Mouse (Mus musculus): ENCODE measurements around the gene Ppp1cb. TPM values are rescaled to one million over a fixed set of nuclear protein-coding genes. Genes with fewer than 3 reads are reported as not detected.
A peak's percentile ranks its signal among the peaks of the same experiment; 100 is the strongest.

Ppp1cb gene
- polyA plus RNA-seq, 1 experiment from 2014 or later, result 194 TPM

- TF ChIP-seq CTCF (IDR thresholded peaks at IDR 0.05; ENCODE audit: low read depth), result no peak
Measured at GRCm38 (mm10) chr5:32549449-32549848, 90.8 kb downstream of the Ppp1cb start.

GRCm38 (mm10) chr5:32564697-32565096 lies 106.1 kb downstream of the Ppp1cb start:
- Histone ChIP-seq H3K27ac (ENCODE audit: low read depth, low read length) (no peak overlapping the region), H3K4me3 (ENCODE audit: low read depth, low read length) (no peak overlapping the region), H3K4me2 (replicated peaks; ENCODE audit: low read depth) (no peak overlapping the region), H3K4me1 (replicated peaks; ENCODE audit: control insufficient read depth, insufficient read depth, low read length) (no peaks in the 10 kb centered on the region), H3K9ac (ENCODE audit: low read depth, low read length) (no peak overlapping the region), H3K9me3 (ENCODE audit: control insufficient read depth) (no peaks in the 10 kb centered on the region), H3K27me3 (replicated peaks; ENCODE audit: control insufficient read depth, insufficient read depth, low read length) (no peaks in the 10 kb centered on the region), H3K36me3 (ENCODE audit: control insufficient read depth, insufficient read depth) (no peaks in the 10 kb centered on the region)
- WGBS, result 17% methylated on average over 1 of the region's 1 CpGs
- no peak for TF ChIP-seq CTCF (IDR thresholded peaks at IDR 0.05; ENCODE audit: low read depth)
- no peak for ATAC-seq

More at GRCm38 (mm10) chr5:32549449-32549848, 90.8 kb downstream of the Ppp1cb start:
- Histone ChIP-seq H3K36me3 (ENCODE audit: control insufficient read depth, insufficient read depth) (no peaks in the 10 kb centered on the region), H3K27me3 (replicated peaks; ENCODE audit: control insufficient read depth, insufficient read depth, low read length) (no peaks in the 10 kb centered on the region), H3K9ac (ENCODE audit: low read depth, low read length) (no peak overlapping the region), H3K27ac (ENCODE audit: low read depth, low read length) (no peak overlapping the region), H3K4me1 (replicated peaks; ENCODE audit: control insufficient read depth, insufficient read depth, low read length) (no peaks in the 10 kb centered on the region), H3K9me3 (ENCODE audit: control insufficient read depth) (no peaks in the 10 kb centered on the region), H3K4me2 (replicated peaks; ENCODE audit: low read depth) (no peak overlapping the region), H3K4me3 (ENCODE audit: low read depth, low read length) (no peak overlapping the region)
- ATAC-seq, result peak; percentile 69; the same call in 1 of the 2 replicates
- 47% methylated on average over 2 of the region's 2 CpGs for WGBS

Other genes with a start within 250 kb of the Ppp1cb start
- gene Plb1, start 226.1 kb upstream of the Ppp1cb start, polyA plus RNA-seq (2015; fragmentation: Nextera tagmentation; extraction: Ambion mirVana), result 0.56 and 0.68 TPM in 2 replicates
- 16.6 and 18.5 TPM in 2 replicates for gene Yes1, start 152.3 kb downstream of the Ppp1cb start, polyA plus RNA-seq (2015; fragmentation: Nextera tagmentation; extraction: Ambion mirVana)

All from intestine, postnatal 0 days (tissue).